Mouse (Mus musculus) liver, embryonic 14.5 days (tissue): ENCODE results near the gene Lao1.

ENCODE experiments used
- CTCF ChIP-seq: IDR thresholded peaks from 2 replicates; pipeline ENCODE4 v1.5.1; 2016; ENCODE audit warnings: antibody characterized with exemption, low read depth, control low read depth
- EP300 ChIP-seq: IDR thresholded peaks from 2 replicates; pipeline ENCODE4 v1.6.1; 2016; ENCODE audit warnings: antibody characterized with exemption, low read depth

DNA sequence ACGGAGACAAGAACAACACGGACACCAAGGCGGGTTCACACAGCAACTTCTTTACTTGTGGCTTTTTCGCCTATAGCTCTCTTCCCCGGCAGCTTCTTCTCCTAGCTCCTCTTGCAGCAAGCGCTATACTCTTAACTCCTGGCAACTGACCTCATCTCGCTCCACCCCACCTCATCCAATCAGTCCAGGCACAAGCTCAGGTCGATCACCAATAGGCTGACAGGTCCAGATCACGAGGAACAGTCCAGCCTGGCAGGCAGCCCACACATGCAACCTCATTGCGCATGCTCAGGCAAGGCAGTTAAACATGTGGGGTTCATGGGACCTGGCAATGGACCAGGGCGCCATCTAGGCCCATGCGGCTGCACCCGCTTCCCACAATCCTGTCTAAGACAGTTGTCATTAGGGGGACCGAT, 35.8 kb downstream of the Lao1 start:
- TF ChIP-seq CTCF (no peak), EP300 (no peak)
